Mouse (Mus musculus) left cerebral cortex, adult 2 months (tissue): ENCODE measurements around the gene Tmem236. TPM values are rescaled to one million over a fixed set of nuclear protein-coding genes. Genes with fewer than 3 reads are reported as not detected.
"Not testable (repeated sequence)": the region's sequence is repeated elsewhere in the genome, so short reads cannot be mapped to it uniquely, and the experiment has no call there.

ENCODE experiments used
- DNase-seq, 2 experiments: peaks; one replicate each; pipeline ENCODE4 v3.0.0; 2021 to 2022; ENCODE audit warnings: low spot score in 2 of 2, mixed read lengths in 1 of 2; ENCODE audit errors: extremely low spot score in 1 of 2
- H3K27ac ChIP-seq: fragments of 200-600 bp; 2 replicates; pipeline ENCODE4 v1.8.1; 2022
- H3K4me3 ChIP-seq: fragments of 200-600 bp; 2 replicates; pipeline ENCODE4 v1.8.1; 2022
- CTCF ChIP-seq: fragments of 200-600 bp; IDR thresholded peaks from 2 replicates; pipeline ENCODE4 v1.8.1; 2022; ENCODE audit warnings: antibody characterized with exemption, mild to moderate bottlenecking, moderate library complexity
- intact Hi-C: fragments of 180-260 bp; cut with DNase I; formaldehyde crosslinking; loops from one replicate; pipeline ENCODE4 v1.15.1; 2025
- total RNA-seq, 2 experiments: library from RNA; stranded (reverse); gene quantifications; 2 replicates each; pipeline ENCODE4 v1.2.3; 2021

The Tmem236 gene
- total RNA-seq, 2 experiments from 2014 or later: 0.12 to 0.18 TPM

DNA sequence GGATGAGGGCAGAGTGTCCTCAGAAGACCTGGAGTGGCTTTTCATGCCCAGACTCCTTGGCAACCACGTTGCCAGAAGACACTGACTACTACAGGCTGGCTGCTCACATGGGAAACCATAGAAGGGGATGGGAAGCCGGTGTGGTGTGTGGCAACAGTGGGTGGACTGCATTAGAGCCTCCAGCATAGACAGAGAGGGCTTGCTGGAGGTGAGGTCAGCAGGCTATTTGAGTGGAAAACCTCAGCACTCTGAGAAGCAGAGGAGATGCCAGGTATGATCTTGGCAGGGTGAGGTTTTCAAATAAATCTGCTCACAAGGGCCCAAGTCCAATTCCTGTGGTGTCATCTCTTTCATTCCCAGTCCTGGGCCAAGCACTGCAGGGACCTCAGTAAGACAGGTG is 25.3 kb downstream of the Tmem236 start:
- DNase-seq: no peak
- intact Hi-C loops: no loop called here
- no peak for TF ChIP-seq CTCF
- Histone ChIP-seq H3K27ac (no peak overlapping the region), H3K4me3 (no peak overlapping the region)

- intact Hi-C loops, H3K4me3 ChIP-seq, H3K27ac ChIP-seq, DNase-seq: not testable (repeated sequence)
Observed at GRCm38 (mm10) chr2:14200879-14201445, 26.6 kb downstream of the Tmem236 start.

DNA sequence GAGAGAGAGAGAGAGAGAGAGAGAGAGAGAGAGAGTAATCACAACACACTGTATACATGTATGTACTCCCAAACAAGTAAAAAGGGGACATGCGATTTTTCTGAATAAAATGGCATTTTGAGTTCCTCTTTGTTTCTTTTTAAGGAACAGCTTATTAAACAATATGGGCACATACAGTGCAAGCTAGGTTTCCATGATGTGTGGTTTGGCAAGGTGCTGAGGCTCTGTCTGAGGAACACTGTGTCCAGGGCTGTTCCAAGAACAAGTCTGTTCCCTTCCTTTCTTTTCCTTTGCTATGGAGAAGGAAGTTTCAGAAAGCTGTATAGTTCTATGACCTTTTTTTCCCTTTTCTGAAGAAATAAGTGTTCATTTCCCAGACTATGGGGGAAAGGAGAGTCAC is 30.0 kb downstream of the Tmem236 start:
- intact Hi-C loops: no loop called here
- TF ChIP-seq CTCF: no peak
- H3K4me3 ChIP-seq: no peak overlapping the region
- no peak overlapping the region for H3K27ac ChIP-seq
- no peak for DNase-seq

DNA sequence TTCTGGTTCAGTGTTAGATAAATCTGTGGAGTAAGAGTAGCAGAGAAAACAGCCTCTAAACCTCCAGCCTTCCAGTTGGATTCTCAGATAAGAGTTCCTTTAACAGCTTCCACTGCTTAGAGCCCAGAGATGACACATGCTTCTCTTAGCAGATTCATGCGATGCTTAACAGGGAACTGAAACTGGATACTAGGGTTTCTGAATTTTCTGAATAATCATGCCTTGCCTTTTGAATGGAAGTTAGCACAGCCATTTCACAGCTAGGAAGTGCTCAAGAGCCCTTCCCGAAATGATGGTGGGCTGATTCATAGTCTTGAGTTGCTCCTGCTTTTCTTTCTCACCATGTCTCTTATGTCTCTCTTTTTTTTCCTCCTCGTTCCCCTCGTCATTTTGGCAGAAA is 32.5 kb downstream of the Tmem236 start:
- DNase-seq: no peak
- no peak overlapping the region for H3K27ac ChIP-seq
- intact Hi-C loops: no loop called here
- TF ChIP-seq CTCF: no peak
- H3K4me3 ChIP-seq: no peak overlapping the region

DNA sequence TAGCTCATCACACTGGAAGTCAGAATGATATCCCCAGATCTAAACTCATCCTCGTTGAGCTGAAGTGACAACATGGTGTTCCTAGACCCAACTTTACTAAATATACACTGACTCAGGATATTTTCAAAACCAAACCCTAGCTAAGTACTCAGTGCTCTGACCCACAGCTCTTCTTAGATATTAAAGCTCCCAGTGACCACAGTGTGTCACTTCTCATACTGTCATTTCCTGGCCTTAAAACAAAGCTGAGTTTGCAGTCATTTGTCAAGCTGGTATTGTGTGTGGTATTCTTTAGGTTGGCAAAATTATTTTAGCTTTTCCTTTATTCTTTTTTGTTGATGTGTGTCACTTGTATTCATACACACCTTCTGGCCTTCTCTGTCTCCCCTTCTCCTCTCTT is 36.4 kb downstream of the Tmem236 start:
- Histone ChIP-seq H3K27ac (no peak overlapping the region), H3K4me3 (no peak overlapping the region)
- no peak for TF ChIP-seq CTCF
- intact Hi-C loops: no loop called here
- DNase-seq: no peak

DNA sequence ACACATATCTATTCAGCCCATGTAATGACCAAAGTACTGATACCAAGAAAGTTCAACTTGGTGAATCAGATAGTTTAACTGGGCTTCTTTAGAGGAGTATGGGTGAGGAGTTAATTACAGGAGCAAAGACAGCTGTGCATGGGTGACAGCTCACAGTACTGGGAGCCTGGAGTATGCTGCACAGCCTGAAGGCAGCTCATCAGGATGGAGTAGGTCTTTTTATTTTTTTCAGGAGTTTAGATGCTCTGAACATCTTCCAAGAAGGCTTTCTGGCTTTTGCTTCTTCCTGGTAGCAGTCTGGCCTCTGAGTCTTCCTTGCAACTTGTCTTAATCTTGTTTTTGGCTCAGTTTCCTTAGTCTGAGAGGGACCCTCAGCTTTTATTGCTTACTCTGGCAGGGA is 37.3 kb downstream of the Tmem236 start:
- TF ChIP-seq CTCF: no peak
- DNase-seq: no peak
- H3K27ac ChIP-seq: no peak overlapping the region
- intact Hi-C loops: no loop called here
- no peak overlapping the region for H3K4me3 ChIP-seq

DNA sequence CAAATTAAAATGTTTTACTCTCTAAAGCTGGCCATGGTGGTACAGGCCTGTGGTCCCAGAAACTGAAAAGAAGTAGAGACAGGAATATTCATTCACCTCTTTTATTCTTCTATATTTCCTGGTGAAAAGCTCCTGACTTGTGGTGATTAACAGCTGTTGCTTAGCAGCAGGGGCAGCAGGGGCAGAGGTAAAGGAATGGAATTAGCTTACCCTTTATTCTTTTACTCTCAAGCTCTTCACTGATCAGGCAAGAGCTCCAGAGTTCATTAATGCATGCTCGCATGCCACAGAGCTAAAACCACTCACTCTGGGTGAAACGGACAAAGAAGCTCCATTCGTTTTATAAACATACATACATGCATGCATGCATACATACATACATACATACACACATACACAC is 40.4 kb downstream of the Tmem236 start:
- H3K27ac ChIP-seq: no peak overlapping the region
- intact Hi-C loops: no loop called here
- no peak for TF ChIP-seq CTCF
- no peak for DNase-seq
- H3K4me3 ChIP-seq: no peak overlapping the region

DNA sequence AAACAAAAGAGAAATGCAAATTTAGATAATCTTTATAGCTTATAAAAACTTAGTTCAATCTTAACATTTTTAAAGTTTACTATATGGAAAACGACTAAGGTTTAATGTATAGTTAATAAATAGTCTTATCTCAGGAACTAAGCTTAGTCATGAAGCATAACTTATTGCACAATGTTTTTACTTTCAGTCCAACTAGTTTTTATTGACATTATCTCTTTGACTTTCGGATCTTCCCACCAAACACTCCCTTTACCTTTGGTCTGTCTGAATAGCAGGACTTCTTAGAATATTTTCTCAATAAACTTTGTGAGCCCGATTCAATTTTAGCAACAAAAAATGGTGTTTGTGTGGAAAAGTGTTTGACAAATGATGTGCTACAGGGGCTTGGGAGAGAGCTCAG is 42.3 kb downstream of the Tmem236 start:
- DNase-seq: no peak
- TF ChIP-seq CTCF: no peak
- intact Hi-C loops: no loop called here
- no peak overlapping the region for H3K27ac ChIP-seq
- no peak overlapping the region for H3K4me3 ChIP-seq

DNA sequence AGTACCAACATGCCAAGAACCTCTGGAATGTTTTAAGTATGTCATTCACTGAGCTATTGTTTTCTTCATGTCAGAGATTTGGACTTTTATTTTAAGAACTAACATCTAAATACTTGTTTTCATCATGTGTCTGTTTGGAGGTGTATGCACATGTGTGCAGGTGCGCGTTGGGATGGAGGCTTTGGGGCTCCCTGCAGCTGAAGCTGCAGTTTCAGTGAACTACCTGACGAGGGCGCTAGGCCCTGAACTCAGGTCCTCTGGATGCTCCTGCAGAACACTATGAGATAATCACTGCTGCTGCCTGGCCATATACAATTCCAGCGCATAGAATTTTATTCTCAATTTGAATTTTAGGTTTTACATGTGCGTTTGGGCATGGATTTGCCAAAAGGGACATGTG is 43.8 kb downstream of the Tmem236 start:
- H3K27ac ChIP-seq: no peak overlapping the region
- DNase-seq: no peak
- TF ChIP-seq CTCF: no peak; the same call in 1 of the 2 replicates
- no peak overlapping the region for H3K4me3 ChIP-seq
- intact Hi-C loops: no loop called here

DNA sequence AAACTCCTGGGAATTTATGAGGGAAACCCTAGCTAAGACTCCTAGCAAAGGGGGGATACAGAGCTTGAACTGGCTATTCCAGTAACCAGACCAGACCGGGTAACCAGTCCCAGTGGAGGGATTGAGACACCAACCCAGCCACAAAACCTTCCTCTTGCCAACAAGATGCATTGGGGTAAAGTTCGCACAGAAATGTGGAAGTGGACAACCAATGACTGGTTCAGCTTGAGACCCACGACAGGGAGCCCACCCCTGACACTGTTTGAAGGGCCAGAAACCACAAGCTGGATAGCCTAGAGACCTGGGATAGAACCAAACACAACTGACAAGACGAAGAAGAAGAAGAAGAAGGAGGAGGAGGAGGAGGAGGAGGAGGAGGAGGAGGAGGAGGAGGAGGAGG is 50.1 kb downstream of the Tmem236 start:
- TF ChIP-seq CTCF: no peak
- no peak overlapping the region for H3K27ac ChIP-seq
- intact Hi-C loops: no loop called here
- no peak for DNase-seq
- no peak overlapping the region for H3K4me3 ChIP-seq

DNA sequence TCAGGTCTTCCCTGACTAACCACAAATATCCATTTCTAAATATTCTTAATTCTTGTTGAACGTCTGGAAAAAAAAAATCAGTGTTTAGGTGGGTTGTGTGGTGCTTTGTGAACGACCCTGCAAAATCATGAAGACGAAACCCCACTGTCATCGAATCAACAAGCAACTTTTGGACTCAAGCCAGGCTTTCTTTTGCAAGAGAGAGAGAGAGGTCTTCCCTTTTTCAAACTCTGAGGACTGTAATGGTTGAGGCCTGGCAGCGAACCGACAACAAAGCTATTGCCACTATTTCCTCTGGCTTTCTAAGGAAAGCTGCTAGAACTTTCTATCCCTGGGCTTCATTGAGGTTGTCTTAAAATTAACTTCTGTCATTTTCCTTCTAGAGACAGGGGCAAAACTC is 54.2 kb downstream of the Tmem236 start:
- intact Hi-C loops: no loop called here
- Histone ChIP-seq H3K27ac (no peak overlapping the region), H3K4me3 (no peak overlapping the region)
- no peak for TF ChIP-seq CTCF
- DNase-seq: no peak

DNA sequence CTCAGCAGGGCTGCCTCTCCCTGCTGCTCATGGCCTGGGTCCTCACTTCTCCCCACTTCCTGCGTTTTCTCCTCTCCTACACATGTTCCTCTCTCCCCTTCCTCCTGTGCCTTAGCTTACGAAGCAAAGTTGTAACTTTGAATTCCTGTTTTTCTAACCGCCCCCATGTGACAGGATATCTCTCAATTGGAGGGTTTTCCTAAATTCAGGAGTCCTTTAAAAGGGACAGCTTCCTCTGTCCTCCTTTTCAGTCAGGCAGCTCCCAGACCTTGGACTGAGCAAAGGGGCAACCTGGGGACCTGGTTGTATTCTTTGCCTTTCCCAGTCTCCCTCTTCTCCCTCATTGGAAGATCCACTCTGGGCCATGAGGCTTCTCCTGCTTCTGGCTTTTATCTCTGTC is 54.8 kb downstream of the Tmem236 start, which contains the start of gene Mrc1:
Mrc1 (plus strand) TSS at position 244 of the 400 bp plus-strand sequence.
- no peak within 1 kb of the TSS for H3K27ac ChIP-seq
- intact Hi-C loops: no loop called here
- no peak for TF ChIP-seq CTCF
- DNase-seq: no peak
- H3K4me3 ChIP-seq: no peak within 1 kb of the TSS

- Histone ChIP-seq H3K4me3 (no peak overlapping the region), H3K27ac (no peak overlapping the region)
- no peak for TF ChIP-seq CTCF
- intact Hi-C loops: no loop called here
- no peak for DNase-seq
Observed at GRCm38 (mm10) chr2:14229979-14230378, 55.7 kb downstream of the Tmem236 start.
